ENCODE assay signal across 8 mouse cellular contexts in the genomic region with DNA sequence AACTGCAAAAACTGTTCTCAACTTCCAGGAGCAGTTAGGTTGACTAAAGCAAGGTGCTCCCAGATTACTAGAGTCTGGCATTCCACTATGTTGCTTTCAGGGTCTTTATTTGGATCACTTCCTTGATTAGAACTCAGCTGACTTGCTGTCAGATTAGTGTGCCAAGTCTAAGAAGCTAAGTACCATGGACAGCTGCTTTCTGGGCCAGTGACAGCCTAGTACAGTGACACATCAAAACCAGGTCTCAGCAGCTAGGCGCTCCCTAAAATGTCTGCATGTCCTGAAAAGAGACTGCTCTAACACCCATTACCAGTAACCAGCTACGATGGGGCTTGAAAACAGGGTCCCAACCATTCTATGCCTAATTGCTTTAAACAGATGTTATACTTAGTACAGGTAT. TPM values are rescaled to one million over a fixed set of nuclear protein-coding genes. Genes with fewer than 3 reads are reported as not detected.
A peak's percentile ranks its signal among the peaks of the same experiment; 100 is the strongest.
DNase-seq lines count a peak whose midpoint lies in the region; ATAC-seq and TF ChIP-seq lines count a peak whose summit lies in the region.

No protein-coding gene starts in this region.

- no peaks in the 10 kb centered on the region for H3K27me3 ChIP-seq in forebrain, embryonic 14.5 days (replicated peaks; ENCODE audit: control insufficient read depth, insufficient read depth, low read length)
- no peaks in the 10 kb centered on the region for H3K27me3 ChIP-seq in forebrain, embryonic 16.5 days (replicated peaks; ENCODE audit: control insufficient read depth, insufficient read depth, low read length)
- H3K27me3 ChIP-seq in lung, embryonic 14.5 days (ENCODE audit: insufficient read depth, low read length): no peaks in the 10 kb centered on the region
- no peaks in the 10 kb centered on the region for H3K27me3 ChIP-seq in limb, embryonic 11.5 days (ENCODE audit: control insufficient read depth, insufficient read depth, low read length)

- ATAC-seq in forebrain, embryonic 14.5 days: no peak
- no peak for ATAC-seq in forebrain, embryonic 16.5 days
- ATAC-seq in lung, embryonic 14.5 days (ENCODE audit: insufficient read depth): peak; percentile 71
- ATAC-seq in limb, embryonic 11.5 days (ENCODE audit: insufficient number of reproducible peaks, low FRiP score, low TSS enrichment, low read depth): no peak

- H3K9ac ChIP-seq in forebrain, embryonic 14.5 days (ENCODE audit: low read length): no peak overlapping the region
- H3K9ac ChIP-seq in forebrain, embryonic 16.5 days (replicated peaks; ENCODE audit: low read depth, low read length): no peak overlapping the region
- H3K9ac ChIP-seq in lung, embryonic 14.5 days: no peak overlapping the region
- H3K9ac ChIP-seq in limb, embryonic 11.5 days (ENCODE audit: low read length): no peak overlapping the region

- no peak overlapping the region for H3K4me3 ChIP-seq in forebrain, embryonic 14.5 days (ENCODE audit: low read depth, low read length)
- no peak overlapping the region for H3K4me3 ChIP-seq in forebrain, embryonic 16.5 days (replicated peaks; ENCODE audit: low read length)
- no peak overlapping the region for H3K4me3 ChIP-seq in lung, embryonic 14.5 days (ENCODE audit: low read depth, low read length)
- no peak overlapping the region for H3K4me3 ChIP-seq in limb, embryonic 11.5 days (ENCODE audit: low read depth, low read length)

- 66% methylated on average over 2 of the region's 2 CpGs for WGBS in forebrain, embryonic 14.5 days
- 65% methylated on average over 2 of the region's 2 CpGs for WGBS in forebrain, embryonic 16.5 days
- WGBS in lung, embryonic 14.5 days: 36% methylated on average over 2 of the region's 2 CpGs
- WGBS in limb, embryonic 11.5 days: 46% methylated on average over 2 of the region's 2 CpGs

- H3K4me2 ChIP-seq in forebrain, embryonic 14.5 days (ENCODE audit: low read length): no peak overlapping the region
- H3K4me2 ChIP-seq in forebrain, embryonic 16.5 days (ENCODE audit: low read length): no peak overlapping the region
- H3K4me2 ChIP-seq in lung, embryonic 14.5 days: no peak overlapping the region
- H3K4me2 ChIP-seq in limb, embryonic 11.5 days (ENCODE audit: low read depth, severe bottlenecking): no peak overlapping the region

- no peak for TF ChIP-seq CTCF in lung, embryonic 14.5 days (IDR thresholded peaks at IDR 0.05; ENCODE audit: low read depth)

- no peak overlapping the region for H3K27ac ChIP-seq in forebrain, embryonic 14.5 days (ENCODE audit: low read depth, low read length)
- no peak overlapping the region for H3K27ac ChIP-seq in forebrain, embryonic 16.5 days (ENCODE audit: low read length)
- no peak overlapping the region for H3K27ac ChIP-seq in lung, embryonic 14.5 days (ENCODE audit: low read depth)
- H3K27ac ChIP-seq in limb, embryonic 11.5 days (replicated peaks; ENCODE audit: low read depth, low read length): no peak overlapping the region

- no peaks in the 10 kb centered on the region for H3K4me1 ChIP-seq in forebrain, embryonic 14.5 days (ENCODE audit: control insufficient read depth, insufficient read depth, low read length)
- no peaks in the 10 kb centered on the region for H3K4me1 ChIP-seq in forebrain, embryonic 16.5 days (replicated peaks; ENCODE audit: control insufficient read depth, insufficient read depth, low read length)
- no peaks in the 10 kb centered on the region for H3K4me1 ChIP-seq in lung, embryonic 14.5 days (ENCODE audit: insufficient read depth)
- no peaks in the 10 kb centered on the region for H3K4me1 ChIP-seq in limb, embryonic 11.5 days (ENCODE audit: control insufficient read depth, insufficient read depth, low read length)

- H3K9me3 ChIP-seq in forebrain, embryonic 14.5 days (replicated peaks; ENCODE audit: control insufficient read depth, low read length): no peaks in the 10 kb centered on the region
- 0 out of 2 replicates have a peak, but pooled peaks cover 4% of the 10 kb centered on the region for H3K9me3 ChIP-seq in forebrain, embryonic 16.5 days (ENCODE audit: control insufficient read depth, low read length)
- no peaks in the 10 kb centered on the region for H3K9me3 ChIP-seq in lung, embryonic 14.5 days (ENCODE audit: low read depth, low read length)
- H3K9me3 ChIP-seq in limb, embryonic 11.5 days (ENCODE audit: control insufficient read depth, low read length): no peaks in the 10 kb centered on the region

- DNase-seq in forebrain, embryonic 14.5 days (ENCODE audit: low spot score): peak; percentile 22
- peak; percentile 90 for DNase-seq in lung, embryonic 14.5 days
- DNase-seq in lung, adult 18-20 months: no peak
- DNase-seq in brain, adult 2 months (ENCODE audit: low read depth, low spot score): peak; percentile 68
- DNase-seq in limb, embryonic 11.5 days (ENCODE audit: low spot score): peak; percentile 62
- DNase-seq in spleen, postnatal 4 days (ENCODE audit: low spot score in 2 of 2): no peak
- no peak for DNase-seq in urinary bladder, postnatal 14 days (ENCODE audit: low spot score)

- H3K36me3 ChIP-seq in forebrain, embryonic 14.5 days (ENCODE audit: control insufficient read depth, insufficient read depth, low read length): no peaks in the 10 kb centered on the region
- H3K36me3 ChIP-seq in forebrain, embryonic 16.5 days (ENCODE audit: control insufficient read depth, insufficient read depth): no peaks in the 10 kb centered on the region
- H3K36me3 ChIP-seq in lung, embryonic 14.5 days (ENCODE audit: insufficient read depth): no peaks in the 10 kb centered on the region
- no peaks in the 10 kb centered on the region for H3K36me3 ChIP-seq in limb, embryonic 11.5 days (ENCODE audit: control insufficient read depth, insufficient read depth, low read length)

RNA-seq across cellular contexts. Expression of gene Slc24a2, which starts 8.7 kb away (rescaled TPM):
- 1.4 TPM in 2 replicates for polyA plus RNA-seq in forebrain, embryonic 14.5 days (2014; fragmentation: Nextera tagmentation; extraction: Ambion mirVana)
- polyA plus RNA-seq in forebrain, embryonic 16.5 days (2015; fragmentation: Nextera tagmentation; extraction: Ambion mirVana): 1.4 and 2.1 TPM in 2 replicates
- 0.04 and 0.18 TPM in 2 replicates for polyA plus RNA-seq in lung, embryonic 14.5 days (2014; fragmentation: Nextera tagmentation; extraction: Ambion mirVana)
- 0.01 TPM in 1 of 2 replicates, not detected in the other for polyA plus RNA-seq in limb, embryonic 11.5 days (2014; fragmentation: Nextera tagmentation; extraction: Ambion mirVana)

Comparison
In these comparisons a context has a peak if more than half of its experiments do, and no peak if none do; other contexts are left out.
1. DNase-seq: peak in forebrain, embryonic 14.5 days (single experiment), lung, embryonic 14.5 days (single experiment), brain, adult 2 months (single experiment) and limb, embryonic 11.5 days (single experiment); none in lung, adult 18-20 months (0 of 2), spleen, postnatal 4 days (0 of 2) and urinary bladder, postnatal 14 days (single experiment).